Mouse (Mus musculus) myocyte (in vitro differentiated cells): Measurements from ENCODE around the gene Dyrk3.

ENCODE experiments used
- CEBPB ChIP-seq: IDR thresholded peaks from 2 replicates; pipeline ENCODE4 v1.6.1; 2011; ENCODE audit warnings: mild to moderate bottlenecking, moderate library complexity; ENCODE audit not compliant: poor library complexity, insufficient read depth, severe bottlenecking
- E2F4 ChIP-seq: IDR thresholded peaks from one replicate; pipeline ENCODE4 v1.6.1; 2011; ENCODE audit warnings: mild to moderate bottlenecking, control low read depth, moderate library complexity; ENCODE audit not compliant: insufficient read depth
- MAX ChIP-seq: IDR thresholded peaks from one replicate; pipeline ENCODE4 v1.6.1; 2011; ENCODE audit warnings: low read depth, mild to moderate bottlenecking, control low read depth
- POLR2A ChIP-seq: IDR thresholded peaks from one replicate; pipeline ENCODE4 v1.6.1; 2011; ENCODE audit warnings: low read depth, mild to moderate bottlenecking, control low read depth, moderate library complexity; ENCODE audit not compliant: insufficient read length
- REST ChIP-seq: IDR thresholded peaks from one replicate; pipeline ENCODE4 v1.6.1; 2011; ENCODE audit warnings: mild to moderate bottlenecking, control low read depth, moderate library complexity; ENCODE audit not compliant: insufficient read depth, insufficient read length
- SRF ChIP-seq: IDR thresholded peaks from one replicate; pipeline ENCODE4 v1.6.1; 2011; ENCODE audit warnings: low read depth; ENCODE audit not compliant: control insufficient read depth, insufficient read length
- TCF12 ChIP-seq: IDR thresholded peaks from one replicate; pipeline ENCODE4 v1.6.1; 2011; ENCODE audit warnings: mild to moderate bottlenecking, control low read depth; ENCODE audit not compliant: poor library complexity, insufficient read depth, severe bottlenecking
- USF1 ChIP-seq: IDR thresholded peaks from one replicate; pipeline ENCODE4 v1.6.1; 2011; ENCODE audit warnings: low read depth, mild to moderate bottlenecking, control low read depth, moderate library complexity

GRCm38 (mm10) chr1:131116430-131117011 lies 21.6 kb downstream of the Dyrk3 start:
- TF ChIP-seq USF1 (no peak), POLR2A (no peak), CEBPB (no peak), SRF (no peak), REST (no peak), MAX (no peak), TCF12 (no peak), E2F4 (no peak)
